Mouse (Mus musculus): ENCODE measurements around the gene Foxc1.

DNA sequence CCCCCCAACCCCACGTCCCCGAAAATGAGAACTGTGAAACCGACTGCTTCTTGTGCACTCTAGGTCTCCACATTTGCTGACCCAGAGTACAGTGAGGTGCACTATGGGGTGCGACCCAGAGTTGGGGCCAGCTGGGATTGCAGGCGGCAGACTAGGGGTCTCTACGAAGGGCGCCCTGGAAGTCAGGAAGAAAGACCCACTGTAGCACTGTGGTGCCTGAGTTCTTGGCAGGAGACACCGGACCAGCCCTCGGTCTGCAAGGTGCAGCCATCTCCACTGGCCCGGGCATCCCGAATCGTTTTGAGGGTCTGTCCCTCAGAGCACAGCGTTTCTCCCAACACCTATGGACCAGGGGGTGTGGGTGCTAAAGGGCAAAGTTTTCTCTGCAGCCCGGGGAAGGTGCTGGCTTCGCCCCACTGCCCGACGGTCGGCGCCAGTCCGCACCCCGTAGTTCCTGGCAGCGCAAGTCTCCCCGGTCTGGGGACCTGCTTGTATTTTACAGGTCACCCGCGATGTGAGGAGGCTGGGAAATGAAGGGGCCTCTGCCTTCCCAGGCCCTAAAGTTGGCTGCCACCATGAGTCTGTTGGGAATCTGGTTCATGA, 4.6 kb upstream of the Foxc1 start:
- TF ChIP-seq CTCF (IDR thresholded peaks at IDR 0.05): no peak
- no peak for TF ChIP-seq EP300 (IDR thresholded peaks at IDR 0.05)
